Mouse (Mus musculus): ENCODE data around the gene Man1c1. TPM values are rescaled to one million over a fixed set of nuclear protein-coding genes. Genes with fewer than 3 reads are reported as not detected.

Gene Man1c1
- polyA plus RNA-seq, 1 experiment = 4.6 TPM

- Histone ChIP-seq H3K4me1 (ENCODE audit: control insufficient read depth, insufficient read depth, low read length) (no peaks in the 10 kb centered on the region), H3K27ac (ENCODE audit: insufficient read depth, low read depth, low read length) (no peak overlapping the region), H3K4me3 (ENCODE audit: insufficient read depth, low read depth, low read length) (no peak overlapping the region), H3K27me3 (replicated peaks; ENCODE audit: control insufficient read depth, insufficient read depth, low read length) (no peaks in the 10 kb centered on the region), H3K36me3 (ENCODE audit: control insufficient read depth, insufficient read depth, low read length) (no peaks in the 10 kb centered on the region)
- no peak for DNase-seq
- WGBS = 94% methylated on average over 19 of the region's 19 CpGs
- TF ChIP-seq POLR2A (IDR thresholded peaks at IDR 0.05; ENCODE audit: low read depth, low read length) (no peak), CTCF (conservative IDR thresholded peaks at IDR 0.05; ENCODE audit: insufficient read depth, insufficient read length, low read depth, low read length) (no peak)
These were observed 37.7 kb downstream of the Man1c1 start for GRCm38 (mm10) chr4:134666391-134666790.

DNA sequence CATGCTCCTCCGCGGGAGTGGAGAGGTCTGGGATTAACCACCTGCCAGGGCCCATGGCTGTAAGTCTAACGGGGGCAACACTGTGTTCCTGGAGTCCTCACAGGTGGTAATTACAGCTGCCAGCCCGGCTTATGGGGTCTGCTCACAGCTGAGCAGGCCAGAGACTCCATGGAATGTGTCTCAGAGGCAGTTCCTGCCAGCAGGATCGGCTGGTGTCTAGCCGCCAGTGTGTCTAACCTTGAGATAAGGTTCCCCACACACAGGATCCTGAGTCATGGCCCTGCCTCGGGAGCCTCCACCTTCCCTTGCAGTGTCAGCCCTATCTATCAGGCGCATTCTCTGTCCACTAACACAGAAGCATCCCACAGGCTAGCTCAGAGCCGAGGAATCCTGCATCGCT, 41.0 kb downstream of the Man1c1 start:
- H3K4me1 ChIP-seq (ENCODE audit: control insufficient read depth, insufficient read depth, low read length) = no peaks in the 10 kb centered on the region
- DNase-seq = no peak
- H3K27ac ChIP-seq (ENCODE audit: insufficient read depth, low read depth, low read length) = no peak overlapping the region
- no peaks in the 10 kb centered on the region for H3K36me3 ChIP-seq (ENCODE audit: control insufficient read depth, insufficient read depth, low read length)
- 63% methylated on average over 10 of the region's 10 CpGs for WGBS
- TF ChIP-seq CTCF (conservative IDR thresholded peaks at IDR 0.05; ENCODE audit: insufficient read depth, insufficient read length, low read depth, low read length) (no peak), POLR2A (IDR thresholded peaks at IDR 0.05; ENCODE audit: low read depth, low read length) (no peak)
- no peak overlapping the region for H3K4me3 ChIP-seq (ENCODE audit: insufficient read depth, low read depth, low read length)
- no peaks in the 10 kb centered on the region for H3K27me3 ChIP-seq (replicated peaks; ENCODE audit: control insufficient read depth, insufficient read depth, low read length)

- Histone ChIP-seq H3K27ac (ENCODE audit: insufficient read depth, low read depth, low read length) (no peak overlapping the region), H3K36me3 (ENCODE audit: control insufficient read depth, insufficient read depth, low read length) (no peaks in the 10 kb centered on the region), H3K27me3 (replicated peaks; ENCODE audit: control insufficient read depth, insufficient read depth, low read length) (no peaks in the 10 kb centered on the region), H3K4me3 (ENCODE audit: insufficient read depth, low read depth, low read length) (no peak overlapping the region), H3K4me1 (ENCODE audit: control insufficient read depth, insufficient read depth, low read length) (no peaks in the 10 kb centered on the region)
- WGBS = 40% methylated on average over 18 of the region's 18 CpGs
- no peak for TF ChIP-seq CTCF (conservative IDR thresholded peaks at IDR 0.05; ENCODE audit: insufficient read depth, insufficient read length, low read depth, low read length)
- no peak for TF ChIP-seq POLR2A (IDR thresholded peaks at IDR 0.05; ENCODE audit: low read depth, low read length)
- DNase-seq = peak; percentile 24
These were observed 43.4 kb downstream of the Man1c1 start for GRCm38 (mm10) chr4:134660630-134661183.

- no peaks in the 10 kb centered on the region for H3K36me3 ChIP-seq (ENCODE audit: control insufficient read depth, insufficient read depth, low read length)
- 23% methylated on average over 27 of the region's 27 CpGs for WGBS
- no peak for TF ChIP-seq CTCF (conservative IDR thresholded peaks at IDR 0.05; ENCODE audit: insufficient read depth, insufficient read length, low read depth, low read length)
- TF ChIP-seq POLR2A (IDR thresholded peaks at IDR 0.05; ENCODE audit: low read depth, low read length) = no peak
- no peaks in the 10 kb centered on the region for H3K27me3 ChIP-seq (replicated peaks; ENCODE audit: control insufficient read depth, insufficient read depth, low read length)
- H3K27ac ChIP-seq (ENCODE audit: insufficient read depth, low read depth, low read length) = no peak overlapping the region
- H3K4me1 ChIP-seq (ENCODE audit: control insufficient read depth, insufficient read depth, low read length) = no peaks in the 10 kb centered on the region
- H3K4me3 ChIP-seq (ENCODE audit: insufficient read depth, low read depth, low read length) = no peak overlapping the region
- no peak for DNase-seq
These were observed 44.5 kb downstream of the Man1c1 start for GRCm38 (mm10) chr4:134659354-134660301.

- no peak overlapping the region for H3K27ac ChIP-seq (ENCODE audit: insufficient read depth, low read depth, low read length)
- H3K4me3 ChIP-seq (ENCODE audit: insufficient read depth, low read depth, low read length) = no peak overlapping the region
- 92% methylated on average over 5 of the region's 5 CpGs for WGBS
- no peaks in the 10 kb centered on the region for H3K27me3 ChIP-seq (replicated peaks; ENCODE audit: control insufficient read depth, insufficient read depth, low read length)
- no peaks in the 10 kb centered on the region for H3K36me3 ChIP-seq (ENCODE audit: control insufficient read depth, insufficient read depth, low read length)
- TF ChIP-seq POLR2A (IDR thresholded peaks at IDR 0.05; ENCODE audit: low read depth, low read length) (no peak), CTCF (conservative IDR thresholded peaks at IDR 0.05; ENCODE audit: insufficient read depth, insufficient read length, low read depth, low read length) (no peak)
- no peaks in the 10 kb centered on the region for H3K4me1 ChIP-seq (ENCODE audit: control insufficient read depth, insufficient read depth, low read length)
- DNase-seq = no peak
These were observed 46.6 kb downstream of the Man1c1 start for GRCm38 (mm10) chr4:134657473-134657872.

GRCm38 (mm10) chr4:134654391-134654790, 49.7 kb downstream of the Man1c1 start:
- Histone ChIP-seq H3K36me3 (ENCODE audit: control insufficient read depth, insufficient read depth, low read length) (no peaks in the 10 kb centered on the region), H3K4me3 (ENCODE audit: insufficient read depth, low read depth, low read length) (no peak overlapping the region), H3K27ac (ENCODE audit: insufficient read depth, low read depth, low read length) (no peak overlapping the region), H3K4me1 (ENCODE audit: control insufficient read depth, insufficient read depth, low read length) (0 out of 2 replicates have a peak, but pooled peaks cover 2% of the 10 kb centered on the region), H3K27me3 (replicated peaks; ENCODE audit: control insufficient read depth, insufficient read depth, low read length) (no peaks in the 10 kb centered on the region)
- 67% methylated on average over 6 of the region's 6 CpGs for WGBS
- TF ChIP-seq CTCF (conservative IDR thresholded peaks at IDR 0.05; ENCODE audit: insufficient read depth, insufficient read length, low read depth, low read length) (no peak), POLR2A (IDR thresholded peaks at IDR 0.05; ENCODE audit: low read depth, low read length) (no peak)
- DNase-seq = no peak

DNA sequence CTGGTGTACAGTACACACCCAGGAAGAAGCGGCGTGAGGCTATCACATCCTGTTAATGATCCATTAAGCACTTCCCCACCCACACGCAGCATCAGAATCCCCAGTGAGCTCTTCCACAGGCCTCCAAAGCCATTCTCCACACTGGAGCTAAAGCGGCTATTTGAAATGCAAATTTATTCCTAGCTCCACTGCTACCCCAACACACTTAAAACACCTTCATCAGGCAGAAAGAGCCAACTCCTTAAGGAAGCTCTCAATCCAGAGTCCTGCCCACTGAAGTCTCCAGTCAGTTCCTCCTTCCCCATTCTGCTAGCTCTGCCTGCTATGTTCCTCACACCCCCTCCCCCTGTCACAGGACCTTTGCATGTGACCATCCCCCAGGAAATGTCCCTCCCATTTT, 51.4 kb downstream of the Man1c1 start:
- Histone ChIP-seq H3K4me3 (ENCODE audit: insufficient read depth, low read depth, low read length) (no peak overlapping the region), H3K4me1 (ENCODE audit: control insufficient read depth, insufficient read depth, low read length) (0 out of 2 replicates have a peak, but pooled peaks cover 2% of the 10 kb centered on the region), H3K27me3 (replicated peaks; ENCODE audit: control insufficient read depth, insufficient read depth, low read length) (no peaks in the 10 kb centered on the region), H3K36me3 (ENCODE audit: control insufficient read depth, insufficient read depth, low read length) (no peaks in the 10 kb centered on the region), H3K27ac (ENCODE audit: insufficient read depth, low read depth, low read length) (no peak overlapping the region)
- DNase-seq = no peak
- WGBS = 57% methylated on average over 4 of the region's 4 CpGs
- TF ChIP-seq CTCF (conservative IDR thresholded peaks at IDR 0.05; ENCODE audit: insufficient read depth, insufficient read length, low read depth, low read length) (no peak), POLR2A (IDR thresholded peaks at IDR 0.05; ENCODE audit: low read depth, low read length) (no peak)

All from kidney, adult 2 months (tissue).